Mouse (Mus musculus) olfactory bulb, adult 2 months (tissue): ENCODE results near the gene Sec24d.

Experiments
- CTCF ChIP-seq: fragments of 200-500 bp; IDR thresholded peaks from 2 replicates; pipeline ENCODE4 v1.5.1; 2012; ENCODE audit warnings: low read depth, mild to moderate bottlenecking, low read length, moderate library complexity; ENCODE audit not compliant: insufficient read depth
- POLR2A ChIP-seq: fragments of 200-500 bp; IDR thresholded peaks from 2 replicates; pipeline ENCODE4 v1.6.1; 2012; ENCODE audit warnings: mild to moderate bottlenecking, low read depth, low read length, moderate library complexity; ENCODE audit not compliant: insufficient read depth

DNA sequence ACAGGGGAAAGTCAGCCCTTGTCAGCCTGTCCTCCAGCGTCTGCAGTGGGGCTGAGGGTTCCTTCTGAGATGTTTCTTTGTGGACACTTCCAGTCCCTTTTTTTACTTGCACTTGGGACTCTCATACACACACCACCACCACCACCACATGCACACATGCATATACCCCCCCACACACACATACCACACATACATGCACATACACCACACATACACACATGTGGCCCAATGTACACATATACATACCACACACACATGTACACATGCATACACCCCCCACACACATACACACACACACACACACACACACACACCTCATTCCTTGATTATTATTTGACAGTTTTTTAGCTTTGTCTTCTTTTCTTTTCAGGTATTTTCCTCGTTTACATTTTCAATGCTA lies 73.8 kb downstream of the Sec24d start:
- no peak for TF ChIP-seq CTCF
- no peak for TF ChIP-seq POLR2A
